8 mouse cellular contexts compared by ENCODE assay signal in genomic region chr17:26972703-26973574, GRCm38 (mm10). TPM values are rescaled to one million over a fixed set of nuclear protein-coding genes. Genes with fewer than 3 reads are reported as not detected.
A peak's percentile ranks its signal among the peaks of the same experiment; 100 is the strongest.
DNase-seq lines count a peak whose midpoint lies in the region; ATAC-seq lines count a peak whose summit lies in the region.

Gene Zbtb9 (plus strand): TSS chr17:26973167.

- peak; percentile 98 for DNase-seq in Muller cell, postnatal 12 days (ENCODE audit: inconsistent ontology term)
- peak; percentile 97 for DNase-seq in cerebellum, adult 9-11 months
- DNase-seq in frontal cortex, adult 2 months (ENCODE audit: extremely low spot score in 1 of 2, low spot score in 1 of 2): peak; percentile 94 to 97
- DNase-seq in hindbrain, embryonic 11.5 days (ENCODE audit: low spot score): peak; percentile 95
- peak; percentile 94 to 98 for DNase-seq in layer of hippocampus, postnatal 10 days (ENCODE audit: low spot score in 2 of 2)
- DNase-seq in lung, postnatal 10 days: peak; percentile 98
- DNase-seq in ovary, postnatal 36 days (ENCODE audit: low spot score): peak; percentile 96
- peak; percentile 97 for DNase-seq in thymus, postnatal 25 days

- no peaks in the 10 kb centered on the region for H3K9me3 ChIP-seq in hindbrain, embryonic 11.5 days (ENCODE audit: control insufficient read depth, low read length)

- peak; percentile 97 for ATAC-seq in hindbrain, embryonic 11.5 days (ENCODE audit: low FRiP score)

- no peaks in the 10 kb centered on the region for H3K27me3 ChIP-seq in hindbrain, embryonic 11.5 days (ENCODE audit: control insufficient read depth, insufficient read depth, low read length)

- H3K4me2 ChIP-seq in hindbrain, embryonic 11.5 days (replicated peaks; ENCODE audit: low read depth, low read length): peak within 1 kb of the TSS; percentile 84

- H3K9ac ChIP-seq in hindbrain, embryonic 11.5 days (ENCODE audit: low read depth, low read length): peak within 1 kb of the TSS; percentile 70

- peak within 1 kb of the TSS; percentile 56; the same call in 1 of the 2 replicates for H3K27ac ChIP-seq in hindbrain, embryonic 11.5 days (ENCODE audit: low read depth, low read length)

- H3K4me1 ChIP-seq in hindbrain, embryonic 11.5 days (replicated peaks; ENCODE audit: control insufficient read depth, insufficient read depth, low read length): peaks cover 6% of the 10 kb centered on the region; the same call in 1 of the 2 replicates

- peak within 1 kb of the TSS; percentile 92 for H3K4me3 ChIP-seq in hindbrain, embryonic 11.5 days (ENCODE audit: low read depth, low read length)

- 0 out of 2 replicates have a peak, but pooled peaks cover 4% of the 10 kb centered on the region for H3K36me3 ChIP-seq in hindbrain, embryonic 11.5 days (ENCODE audit: control insufficient read depth, insufficient read depth, low read length)

- WGBS in hindbrain, embryonic 11.5 days: under 1% methylated on average over 75 of the region's 75 CpGs

RNA-seq across cellular contexts. Expression of gene Zbtb9, which starts in this region (rescaled TPM):
- polyA plus RNA-seq in frontal cortex, adult 2 months (2012; rRNA removed): 16.7 and 17.4 TPM in 2 replicates
- polyA plus RNA-seq in hindbrain, embryonic 11.5 days (2014; fragmentation: Nextera tagmentation; extraction: Ambion mirVana): 10.5 and 13.2 TPM in 2 replicates
- 10 to 100 TPM; 11.8 to 14.0 TPM for total RNA-seq in layer of hippocampus, postnatal 10 days (2021)

Comparison
In these comparisons a context has a peak if more than half of its experiments do, and no peak if none do; other contexts are left out.
1. Peak in every context shown above with its lines: DNase-seq, ATAC-seq, H3K4me3 ChIP-seq and H3K27ac ChIP-seq.